Mouse (Mus musculus): ENCODE data around the gene Abhd12. TPM values are rescaled to one million over a fixed set of nuclear protein-coding genes. Genes with fewer than 3 reads are reported as not detected.

The Abhd12 gene
- polyA plus RNA-seq, 1 experiment from 2014 or later: 63.0 TPM

DNA sequence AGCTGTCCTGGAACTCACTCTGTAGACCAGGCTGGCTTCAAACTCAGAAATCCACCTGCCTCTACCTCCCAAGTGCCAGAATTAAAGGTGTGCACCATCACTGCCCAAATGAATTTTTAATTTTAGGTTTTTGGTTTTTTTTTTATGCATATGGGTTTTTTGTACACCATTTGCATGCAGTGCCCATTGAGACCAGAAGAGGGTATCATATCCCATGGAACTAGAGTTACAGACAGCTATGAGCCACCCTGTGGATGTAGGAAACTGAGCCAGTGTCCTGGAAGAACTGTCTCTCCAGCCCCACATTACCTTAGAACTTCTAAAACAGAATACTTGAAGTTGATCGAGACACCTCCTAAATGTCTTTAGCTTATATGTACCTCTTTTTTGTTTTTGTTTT, 101.5 kb downstream of the Abhd12 start:
- H3K27ac ChIP-seq (ENCODE audit: low read length): no peak overlapping the region
- no peak overlapping the region for H3K9ac ChIP-seq (replicated peaks; ENCODE audit: low read depth, low read length)
- H3K36me3 ChIP-seq (ENCODE audit: control insufficient read depth, insufficient read depth, low read length): peaks cover 38% of the 10 kb centered on the region
- no peaks in the 10 kb centered on the region for H3K4me1 ChIP-seq (ENCODE audit: control insufficient read depth, insufficient read depth, low read length)
- no peaks in the 10 kb centered on the region for H3K27me3 ChIP-seq (ENCODE audit: control insufficient read depth, insufficient read depth, low read length)
- H3K4me3 ChIP-seq (ENCODE audit: low read depth, low read length): no peak overlapping the region
- ATAC-seq (ENCODE audit: insufficient number of reproducible peaks, insufficient read depth, low FRiP score, low read depth): no peak
- WGBS: 100% methylated on average over 1 of the region's 1 CpGs
- H3K9me3 ChIP-seq (ENCODE audit: control insufficient read depth, low read depth, low read length): no peaks in the 10 kb centered on the region
- no peak overlapping the region for H3K4me2 ChIP-seq (replicated peaks; ENCODE audit: low read depth, low read length)

DNA sequence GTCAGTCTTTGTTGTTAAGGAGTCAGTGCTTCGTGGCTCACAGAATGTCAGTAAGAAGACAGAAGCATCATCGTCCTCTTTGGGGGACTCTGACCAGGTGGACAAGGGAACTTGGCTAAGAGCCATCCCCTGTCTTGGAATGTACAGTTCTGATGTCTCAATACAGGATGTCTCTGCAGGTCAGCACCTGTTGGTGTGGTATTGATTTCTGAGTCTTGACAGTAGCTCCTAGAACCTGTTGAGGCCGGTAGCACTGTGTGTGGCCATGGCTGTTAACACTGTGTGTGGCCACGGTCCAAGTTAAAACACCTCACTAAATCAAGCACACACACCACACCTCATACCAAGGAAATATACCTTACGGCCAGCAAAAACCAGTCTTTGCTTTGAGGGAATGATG, 103.9 kb downstream of the Abhd12 start:
- no peak for ATAC-seq (ENCODE audit: insufficient number of reproducible peaks, insufficient read depth, low FRiP score, low read depth)
- Histone ChIP-seq H3K27me3 (ENCODE audit: control insufficient read depth, insufficient read depth, low read length) (no peaks in the 10 kb centered on the region), H3K27ac (ENCODE audit: low read length) (no peak overlapping the region), H3K4me3 (ENCODE audit: low read depth, low read length) (no peak overlapping the region), H3K4me1 (ENCODE audit: control insufficient read depth, insufficient read depth, low read length) (no peaks in the 10 kb centered on the region), H3K9ac (replicated peaks; ENCODE audit: low read depth, low read length) (no peak overlapping the region), H3K36me3 (ENCODE audit: control insufficient read depth, insufficient read depth, low read length) (peaks cover 36% of the 10 kb centered on the region), H3K9me3 (ENCODE audit: control insufficient read depth, low read depth, low read length) (no peaks in the 10 kb centered on the region), H3K4me2 (replicated peaks; ENCODE audit: low read depth, low read length) (no peak overlapping the region)
- WGBS: 77% methylated on average over 5 of the region's 5 CpGs

DNA sequence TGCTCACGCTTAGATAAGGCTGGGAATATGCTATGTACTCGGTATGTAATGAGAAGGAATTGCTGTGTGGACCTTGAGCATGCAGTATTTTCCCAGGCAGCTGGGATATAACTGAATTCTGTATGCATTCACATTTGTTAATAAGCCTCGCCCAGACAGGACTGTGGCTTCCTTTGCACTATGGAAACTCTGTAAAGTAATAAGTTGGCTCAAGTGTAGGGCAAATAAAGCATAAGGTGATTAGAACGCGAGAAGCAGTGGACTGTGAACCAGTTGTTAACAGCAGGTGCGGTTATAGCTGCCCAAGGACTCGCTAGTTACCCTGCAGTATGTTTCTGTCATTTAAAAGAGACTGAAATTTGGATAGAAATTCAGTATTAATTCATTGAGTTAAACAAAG, 106.5 kb downstream of the Abhd12 start:
- peaks cover 52% of the 10 kb centered on the region for H3K36me3 ChIP-seq (ENCODE audit: control insufficient read depth, insufficient read depth, low read length)
- no peak overlapping the region for H3K27ac ChIP-seq (ENCODE audit: low read length)
- WGBS: 83% methylated on average over 7 of the region's 7 CpGs
- no peak overlapping the region for H3K4me2 ChIP-seq (replicated peaks; ENCODE audit: low read depth, low read length)
- H3K9ac ChIP-seq (replicated peaks; ENCODE audit: low read depth, low read length): no peak overlapping the region
- H3K4me1 ChIP-seq (ENCODE audit: control insufficient read depth, insufficient read depth, low read length): no peaks in the 10 kb centered on the region
- H3K4me3 ChIP-seq (ENCODE audit: low read depth, low read length): no peak overlapping the region
- no peaks in the 10 kb centered on the region for H3K9me3 ChIP-seq (ENCODE audit: control insufficient read depth, low read depth, low read length)
- H3K27me3 ChIP-seq (ENCODE audit: control insufficient read depth, insufficient read depth, low read length): no peaks in the 10 kb centered on the region
- ATAC-seq (ENCODE audit: insufficient number of reproducible peaks, insufficient read depth, low FRiP score, low read depth): no peak

DNA sequence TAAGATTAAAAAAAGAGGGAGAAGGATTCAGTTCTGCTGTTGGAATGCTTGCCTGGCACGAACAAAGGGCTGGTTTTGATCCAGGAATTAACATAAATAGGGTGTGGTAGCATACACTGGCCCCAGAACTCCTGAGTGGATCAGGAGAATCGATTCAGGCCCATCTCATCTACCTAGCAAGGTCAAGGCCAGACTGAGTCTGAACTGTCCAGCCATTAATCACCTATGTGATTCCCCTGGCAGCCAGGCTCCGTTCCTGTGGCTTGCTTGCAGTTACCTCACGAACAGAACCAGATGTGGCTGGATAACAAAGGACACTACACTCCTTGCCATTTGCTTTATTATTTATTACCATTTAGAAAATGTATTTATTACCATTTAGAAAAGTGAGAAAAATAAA, 111.2 kb downstream of the Abhd12 start:
- Histone ChIP-seq H3K4me3 (ENCODE audit: low read depth, low read length) (no peak overlapping the region), H3K27ac (ENCODE audit: low read length) (no peak overlapping the region), H3K4me2 (replicated peaks; ENCODE audit: low read depth, low read length) (no peak overlapping the region), H3K9me3 (ENCODE audit: control insufficient read depth, low read depth, low read length) (no peaks in the 10 kb centered on the region), H3K9ac (replicated peaks; ENCODE audit: low read depth, low read length) (no peak overlapping the region), H3K27me3 (ENCODE audit: control insufficient read depth, insufficient read depth, low read length) (no peaks in the 10 kb centered on the region), H3K36me3 (ENCODE audit: control insufficient read depth, insufficient read depth, low read length) (peaks cover 33% of the 10 kb centered on the region), H3K4me1 (ENCODE audit: control insufficient read depth, insufficient read depth, low read length) (peaks cover 7% of the 10 kb centered on the region; the same call in 1 of the 2 replicates)
- WGBS: 53% methylated on average over 4 of the region's 4 CpGs
- ATAC-seq (ENCODE audit: insufficient number of reproducible peaks, insufficient read depth, low FRiP score, low read depth): no peak

DNA sequence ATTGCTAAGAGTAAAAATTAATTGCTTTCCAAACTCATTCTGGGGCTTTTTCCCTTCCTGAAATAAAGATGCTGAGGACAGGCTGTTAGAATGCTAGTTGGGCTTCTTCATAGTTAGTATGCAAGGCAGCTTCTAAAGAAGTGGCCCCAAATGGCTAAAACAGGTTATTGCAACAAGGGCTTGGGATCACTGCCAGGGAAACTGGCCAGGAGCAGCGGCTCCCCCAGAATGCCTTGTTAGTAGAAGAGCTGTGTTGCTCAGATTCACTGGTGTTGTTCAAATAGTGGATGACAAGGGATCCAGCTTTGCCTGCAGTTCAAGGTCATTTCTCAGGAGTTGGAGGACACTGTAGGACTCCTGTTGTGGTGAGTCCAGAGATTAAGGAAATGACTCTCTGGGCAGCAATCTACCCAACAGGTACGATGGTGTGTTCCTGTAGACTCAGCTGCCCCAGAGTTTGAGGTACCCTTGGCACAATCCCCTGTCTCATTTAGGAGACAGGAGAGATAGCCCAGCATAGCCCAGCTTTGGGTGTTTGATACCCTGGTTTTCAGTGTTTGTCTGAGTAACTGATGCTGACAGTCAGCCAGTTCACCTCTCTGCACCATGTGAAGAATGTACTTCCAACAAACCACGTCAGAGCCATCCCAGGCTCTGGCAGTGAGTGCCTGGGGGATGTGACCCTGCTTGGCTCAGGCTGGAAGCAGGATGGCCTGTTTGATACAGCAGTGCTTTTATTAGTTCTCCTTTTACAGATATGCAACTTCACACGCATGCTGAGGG, 115.6 kb downstream of the Abhd12 start:
- no peak for ATAC-seq (ENCODE audit: insufficient number of reproducible peaks, insufficient read depth, low FRiP score, low read depth)
- peaks cover 12% of the 10 kb centered on the region for H3K4me1 ChIP-seq (ENCODE audit: control insufficient read depth, insufficient read depth, low read length)
- H3K4me3 ChIP-seq (ENCODE audit: low read depth, low read length): no peak overlapping the region
- no peak overlapping the region for H3K9ac ChIP-seq (replicated peaks; ENCODE audit: low read depth, low read length)
- peaks cover 15% of the 10 kb centered on the region for H3K36me3 ChIP-seq (ENCODE audit: control insufficient read depth, insufficient read depth, low read length)
- peak overlapping the region; percentile 72; the same call in 1 of the 2 replicates for H3K4me2 ChIP-seq (replicated peaks; ENCODE audit: low read depth, low read length)
- H3K27me3 ChIP-seq (ENCODE audit: control insufficient read depth, insufficient read depth, low read length): no peaks in the 10 kb centered on the region
- H3K9me3 ChIP-seq (ENCODE audit: control insufficient read depth, low read depth, low read length): no peaks in the 10 kb centered on the region
- 52% methylated on average over 4 of the region's 4 CpGs for WGBS
- H3K27ac ChIP-seq (ENCODE audit: low read length): no peak overlapping the region

DNA sequence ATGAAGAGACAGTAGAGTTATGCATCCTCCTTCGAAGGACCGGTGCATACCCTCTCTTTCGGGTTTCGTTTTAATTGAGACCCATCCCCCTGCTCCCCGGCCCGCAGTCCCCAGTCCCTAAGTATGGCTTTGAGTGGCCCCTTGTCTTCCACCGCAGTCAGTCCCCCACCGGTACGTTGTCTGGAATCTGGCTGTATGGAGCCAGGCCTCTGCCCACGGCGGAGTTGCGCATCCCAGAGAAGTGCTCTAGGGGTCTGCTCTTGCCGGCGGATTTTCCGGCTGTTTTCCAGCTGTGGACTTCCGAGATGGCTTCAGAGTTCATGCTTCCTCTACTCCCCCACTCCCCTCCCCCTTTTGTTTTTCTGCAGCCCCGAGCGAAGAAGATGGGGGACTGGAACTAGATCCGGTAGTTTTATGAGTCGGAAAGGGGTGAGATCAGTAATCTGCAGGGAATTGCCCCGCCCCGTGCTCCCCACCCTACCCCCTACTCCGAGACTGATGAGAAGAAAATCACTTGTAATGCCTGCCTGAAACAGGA, 117.2 kb downstream of the Abhd12 start:
- Histone ChIP-seq H3K4me1 (ENCODE audit: control insufficient read depth, insufficient read depth, low read length) (peaks cover 12% of the 10 kb centered on the region), H3K27me3 (ENCODE audit: control insufficient read depth, insufficient read depth, low read length) (no peaks in the 10 kb centered on the region), H3K9ac (replicated peaks; ENCODE audit: low read depth, low read length) (peak overlapping the region; percentile 67), H3K4me3 (ENCODE audit: low read depth, low read length) (peak overlapping the region; percentile 57), H3K4me2 (replicated peaks; ENCODE audit: low read depth, low read length) (peak overlapping the region; percentile 72), H3K27ac (ENCODE audit: low read length) (peak overlapping the region; percentile 29; the same call in 1 of the 2 replicates), H3K36me3 (ENCODE audit: control insufficient read depth, insufficient read depth, low read length) (peaks cover 1% of the 10 kb centered on the region), H3K9me3 (ENCODE audit: control insufficient read depth, low read depth, low read length) (no peaks in the 10 kb centered on the region)
- WGBS: under 1% methylated on average over 23 of the region's 23 CpGs
- peak; percentile 18 for ATAC-seq (ENCODE audit: insufficient number of reproducible peaks, insufficient read depth, low FRiP score, low read depth)

DNA sequence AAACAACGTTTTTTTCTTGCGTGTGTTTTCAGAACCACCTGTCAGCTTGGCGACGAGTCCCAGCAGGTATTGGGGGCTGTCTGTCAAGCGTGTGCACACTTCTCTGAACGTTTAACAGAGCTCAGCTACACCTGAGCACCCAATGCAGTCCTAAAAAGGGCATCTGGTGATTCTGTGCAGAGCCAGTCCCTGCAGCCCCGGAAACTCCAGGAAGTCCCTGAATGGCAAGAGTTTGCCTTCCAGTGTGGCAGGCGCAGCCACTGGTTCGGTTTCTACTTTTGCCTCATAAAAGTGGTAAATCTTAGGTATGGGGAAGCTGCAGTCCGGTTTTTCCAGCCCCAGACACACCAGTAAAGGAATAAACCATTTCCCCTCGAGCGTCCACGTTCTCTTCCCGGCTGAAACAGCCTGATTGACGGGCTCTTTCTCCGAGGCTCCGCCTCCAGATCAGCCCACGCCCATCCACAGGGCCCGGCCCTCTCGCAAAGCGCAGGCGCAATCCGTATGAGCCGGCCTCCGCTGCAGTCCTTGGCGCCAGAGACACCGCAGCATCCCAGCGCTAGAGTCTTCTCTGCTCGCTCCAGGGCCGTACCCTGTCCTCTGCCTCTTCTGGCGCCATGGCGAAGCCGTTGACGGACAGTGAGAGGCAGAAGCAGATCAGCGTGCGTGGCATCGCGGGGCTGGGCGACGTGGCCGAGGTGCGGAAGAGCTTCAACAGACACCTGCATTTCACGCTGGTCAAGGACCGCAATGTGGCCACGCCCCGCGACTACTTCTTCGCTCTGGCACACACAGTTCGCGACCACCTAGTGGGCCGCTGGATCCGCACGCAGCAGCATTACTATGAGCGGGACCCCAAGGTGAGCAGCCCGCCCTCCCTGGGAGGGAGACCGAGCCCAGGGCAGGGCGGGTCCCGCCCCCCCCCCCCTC, 118.0 kb downstream of the Abhd12 start, which contains the start of gene Pygb:
Gene Pygb (plus strand): TSS at position 485 of the 930 bp plus-strand sequence.
- H3K27ac ChIP-seq (ENCODE audit: low read length): peak within 1 kb of the TSS; percentile 64; the same call in 1 of the 2 replicates

DNA sequence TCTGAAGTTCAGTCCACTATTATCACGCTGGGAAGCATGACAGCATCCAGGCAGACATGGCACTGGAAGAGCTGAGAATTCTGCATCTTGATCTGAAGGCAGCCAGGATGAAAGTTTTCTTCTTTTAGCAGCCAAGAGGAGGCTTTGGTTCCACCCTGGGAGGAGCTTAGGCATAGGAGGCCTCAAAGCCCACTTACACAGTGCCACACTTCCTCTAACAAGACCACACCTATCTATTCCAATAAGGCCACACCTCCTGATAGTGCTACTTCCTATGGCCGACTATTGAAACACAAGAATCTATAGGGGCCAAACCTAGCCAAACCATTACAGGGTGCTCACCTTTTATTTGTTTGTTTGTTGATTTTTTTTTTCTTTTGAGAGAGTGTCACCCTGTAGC, 121.7 kb downstream of the Abhd12 start:
- no peak for ATAC-seq (ENCODE audit: insufficient number of reproducible peaks, insufficient read depth, low FRiP score, low read depth)
- Histone ChIP-seq H3K36me3 (ENCODE audit: control insufficient read depth, insufficient read depth, low read length) (no peaks in the 10 kb centered on the region), H3K4me1 (ENCODE audit: control insufficient read depth, insufficient read depth, low read length) (peaks cover 5% of the 10 kb centered on the region), H3K9ac (replicated peaks; ENCODE audit: low read depth, low read length) (no peak overlapping the region), H3K27me3 (ENCODE audit: control insufficient read depth, insufficient read depth, low read length) (no peaks in the 10 kb centered on the region), H3K4me3 (ENCODE audit: low read depth, low read length) (no peak overlapping the region), H3K27ac (ENCODE audit: low read length) (no peak overlapping the region), H3K9me3 (ENCODE audit: control insufficient read depth, low read depth, low read length) (no peaks in the 10 kb centered on the region), H3K4me2 (replicated peaks; ENCODE audit: low read depth, low read length) (no peak overlapping the region)
- 84% methylated on average over 2 of the region's 2 CpGs for WGBS

More for the DNA sequence above, 118.0 kb downstream of the Abhd12 start, which contains the start of gene Pygb:
- Histone ChIP-seq H3K4me3 (ENCODE audit: low read depth, low read length) (peak within 1 kb of the TSS; percentile 57), H3K27me3 (ENCODE audit: control insufficient read depth, insufficient read depth, low read length) (no peaks in the 10 kb centered on the region), H3K9ac (replicated peaks; ENCODE audit: low read depth, low read length) (peak within 1 kb of the TSS; percentile 67), H3K36me3 (ENCODE audit: control insufficient read depth, insufficient read depth, low read length) (no peaks in the 10 kb centered on the region; the same call in 1 of the 2 replicates), H3K9me3 (ENCODE audit: control insufficient read depth, low read depth, low read length) (no peaks in the 10 kb centered on the region), H3K4me1 (ENCODE audit: control insufficient read depth, insufficient read depth, low read length) (peaks cover 12% of the 10 kb centered on the region), H3K4me2 (replicated peaks; ENCODE audit: low read depth, low read length) (peak within 1 kb of the TSS; percentile 72)
- WGBS: 1% methylated on average over 58 of the region's 58 CpGs
- peak; percentile 95 for ATAC-seq (ENCODE audit: insufficient number of reproducible peaks, insufficient read depth, low FRiP score, low read depth)
